Comparison of ENCODE assay signal across 11 mouse cellular contexts in genomic region chr5:63887111-63887510, GRCm38 (mm10).
A peak's percentile ranks its signal among the peaks of the same experiment; 100 is the strongest.
DNase-seq lines count a peak whose midpoint lies in the region; ATAC-seq and TF ChIP-seq lines count a peak whose summit lies in the region.
"Had no signal": no experiment of that assay in that cellular context is flagged by ENCODE, and none has a peak within 500 bp of the region (broad histone marks: within the 10 kb centered on the region; RNA-seq: fewer than 3 reads in every experiment).

No protein-coding gene starts in this region.

- TF ChIP-seq CTCF in layer of hippocampus, adult 2 months (conservative IDR thresholded peaks at IDR 0.05) = peak; percentile 51
- peak; percentile 43 for TF ChIP-seq CTCF in ES-Bruce4 (IDR thresholded peaks at IDR 0.05; ENCODE audit: low read depth, low read length)
- TF ChIP-seq CTCF in bone marrow, adult 2 months (IDR thresholded peaks at IDR 0.05; ENCODE audit: control insufficient read depth, insufficient read depth, low read length) = 0 out of 2 replicates have a peak, but pooled peaks have one; percentile 31

- H3K36me3 ChIP-seq in ES-Bruce4 (ENCODE audit: control insufficient read depth, insufficient read depth, low read length, poor library complexity, severe bottlenecking) = no peaks in the 10 kb centered on the region
- H3K36me3 ChIP-seq: neural tube, embryonic 15.5 days had no signal

- no peak overlapping the region for H3K27ac ChIP-seq in layer of hippocampus, adult 2 months
- no peak overlapping the region for H3K27ac ChIP-seq in ES-Bruce4 (ENCODE audit: insufficient read depth, low read length)
- H3K27ac ChIP-seq in bone marrow, adult 2 months (ENCODE audit: control insufficient read depth, insufficient read depth, low read depth, low read length, poor library complexity) = no peak overlapping the region
- H3K27ac ChIP-seq: macrophage; neural tube, embryonic 15.5 days had no signal

- no peak for TF ChIP-seq EP300 in ES-Bruce4 (IDR thresholded peaks at IDR 0.05; ENCODE audit: insufficient read depth, low read depth, low read length)

- no peak overlapping the region for H3K9ac ChIP-seq in ES-Bruce4 (ENCODE audit: low read depth, poor library complexity, severe bottlenecking)
- H3K9ac ChIP-seq: neural tube, embryonic 15.5 days had no signal

- H3K4me3 ChIP-seq in layer of hippocampus, adult 2 months = no peak overlapping the region
- H3K4me3 ChIP-seq in ES-Bruce4 (ENCODE audit: low read depth, low read length) = no peak overlapping the region
- no peak overlapping the region for H3K4me3 ChIP-seq in bone marrow, adult 2 months (replicated peaks; ENCODE audit: control insufficient read depth, low read depth, low read length)
- H3K4me3 ChIP-seq: neural tube, embryonic 15.5 days had no signal

- 98% methylated on average over 4 of the region's 4 CpGs for WGBS in bone marrow, adult 2 months

- ATAC-seq in megakaryocyte-erythroid progenitor cell, adult 5-6 weeks (replicated peaks; ENCODE audit: low FRiP score, low TSS enrichment, poor library complexity, severe bottlenecking) = 0 out of 2 replicates have a peak, but pooled peaks have one; percentile 48

- H3K9me3 ChIP-seq in ES-Bruce4 (replicated peaks; ENCODE audit: control insufficient read depth, insufficient read depth, low read length, poor library complexity, severe bottlenecking) = no peaks in the 10 kb centered on the region
- H3K9me3 ChIP-seq: neural tube, embryonic 15.5 days had no signal

- no peak for TF ChIP-seq POLR2A in ES-Bruce4 (IDR thresholded peaks at IDR 0.05; ENCODE audit: insufficient read depth, low read length)
- no peak for TF ChIP-seq POLR2A in bone marrow, adult 2 months (IDR thresholded peaks at IDR 0.05; ENCODE audit: borderline replicate concordance, control insufficient read depth, low read depth, low read length)

- no peaks in the 10 kb centered on the region for H3K4me1 ChIP-seq in ES-Bruce4 (ENCODE audit: control insufficient read depth, insufficient read depth, low read length)
- no peaks in the 10 kb centered on the region for H3K4me1 ChIP-seq in bone marrow, adult 2 months (ENCODE audit: control insufficient read depth, insufficient read depth, low read length)
- H3K4me1 ChIP-seq: neural tube, embryonic 15.5 days had no signal

- H3K27me3 ChIP-seq in ES-Bruce4 (ENCODE audit: control insufficient read depth, insufficient read depth, low read length, poor library complexity, severe bottlenecking) = no peaks in the 10 kb centered on the region
- H3K27me3 ChIP-seq: neural tube, embryonic 15.5 days had no signal

- DNase-seq in layer of hippocampus, adult 2 months (ENCODE audit: low spot score in 2 of 2) = no peak
- no peak for DNase-seq in layer of hippocampus, adult 18-20 months (ENCODE audit: low spot score in 2 of 2)
- no peak for DNase-seq in adrenal gland, postnatal 25 days
- no peak for DNase-seq in ovary, postnatal 14 days (ENCODE audit: low spot score)
- DNase-seq: cerebellum, adult 11-12 months; thymus, adult 18-20 months had no signal
